Mouse (Mus musculus): Measurements from ENCODE around the gene Muc3. TPM values are rescaled to one million over a fixed set of nuclear protein-coding genes. Genes with fewer than 3 reads are reported as not detected.

Gene Muc3
- polyA plus RNA-seq, 1 experiment = not detected

DNA sequence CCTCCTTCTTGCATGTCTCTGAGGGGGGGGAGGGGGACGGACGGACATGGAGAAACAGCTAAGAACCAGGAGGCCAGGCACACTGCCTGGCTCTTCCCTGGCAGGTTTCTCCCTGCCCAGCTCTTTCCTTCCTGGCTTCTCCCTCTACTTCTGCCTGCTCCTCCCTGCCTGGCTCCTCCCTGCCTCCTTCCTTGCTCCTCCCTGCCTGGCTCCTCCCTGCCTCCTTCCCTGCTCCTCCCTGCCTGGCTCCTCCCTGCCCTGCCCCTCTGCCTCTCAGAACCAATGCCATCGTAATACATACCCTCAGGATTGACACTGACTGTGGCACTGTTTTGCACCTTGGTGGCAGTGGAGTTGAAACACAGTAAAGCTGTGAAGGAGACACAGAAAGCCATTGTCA is 8.3 kb downstream of the Muc3 start:
- Histone ChIP-seq H3K79me2 (ENCODE audit: control insufficient read depth, insufficient read depth) (no peaks in the 10 kb centered on the region), H3K4me3 (ENCODE audit: insufficient read depth, poor library complexity, severe bottlenecking) (no peak overlapping the region), H3K27me3 (ENCODE audit: control insufficient read depth, insufficient read depth, insufficient read length) (peaks cover 40% of the 10 kb centered on the region), H3K79me3 (ENCODE audit: low read depth) (no peaks in the 10 kb centered on the region), H3K36me3 (ENCODE audit: control insufficient read depth, insufficient read depth) (no peaks in the 10 kb centered on the region), H3ac (ENCODE audit: control insufficient read depth, insufficient read length, low read depth) (no peak overlapping the region)
- no peak for TF ChIP-seq USF1 (IDR thresholded peaks at IDR 0.05; ENCODE audit: low read depth)
- no peak for TF ChIP-seq CTCF (IDR thresholded peaks at IDR 0.05; ENCODE audit: control insufficient read depth, insufficient read depth, insufficient read length)
- TF ChIP-seq FOSL1 (IDR thresholded peaks at IDR 0.05; ENCODE audit: insufficient read depth, low read length, poor library complexity, severe bottlenecking) = no peak
- no peak for TF ChIP-seq CEBPB (IDR thresholded peaks at IDR 0.05; ENCODE audit: low read depth)
- TF ChIP-seq MAX (IDR thresholded peaks at IDR 0.05) = no peak
- TF ChIP-seq MYOD1 (IDR thresholded peaks at IDR 0.05; ENCODE audit: control insufficient read depth, insufficient read length, low read depth) = no peak
- no peak for TF ChIP-seq MYOG (IDR thresholded peaks at IDR 0.05; ENCODE audit: control insufficient read depth, extremely low read depth, insufficient read length)

DNA sequence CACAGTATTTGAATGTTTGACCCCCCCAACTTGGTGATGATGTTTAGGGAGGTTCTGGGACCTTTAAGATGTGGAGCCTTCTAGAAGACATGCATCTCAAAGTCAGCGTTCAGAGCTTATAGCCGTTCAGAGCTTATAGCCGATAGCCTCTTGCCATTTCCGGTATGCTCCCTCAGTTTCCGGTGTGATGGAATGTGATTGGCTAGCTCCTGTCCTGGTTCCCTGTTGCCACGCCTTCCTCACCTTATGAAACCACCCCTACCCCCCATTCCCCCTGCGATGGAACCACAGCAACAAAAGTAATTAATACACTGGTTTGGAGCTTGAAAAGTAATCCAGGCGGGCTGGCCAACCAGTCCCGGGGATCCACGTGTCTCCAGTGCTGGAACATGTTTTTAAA is 10.1 kb downstream of the Muc3 start:
- Histone ChIP-seq H3K27me3 (ENCODE audit: control insufficient read depth, insufficient read depth, insufficient read length) (peaks cover 36% of the 10 kb centered on the region), H3K79me2 (ENCODE audit: control insufficient read depth, insufficient read depth) (no peaks in the 10 kb centered on the region), H3ac (ENCODE audit: control insufficient read depth, insufficient read length, low read depth) (no peak overlapping the region), H3K4me3 (ENCODE audit: insufficient read depth, poor library complexity, severe bottlenecking) (no peak overlapping the region), H3K79me3 (ENCODE audit: low read depth) (no peaks in the 10 kb centered on the region), H3K36me3 (ENCODE audit: control insufficient read depth, insufficient read depth) (no peaks in the 10 kb centered on the region)
- TF ChIP-seq CTCF (IDR thresholded peaks at IDR 0.05; ENCODE audit: control insufficient read depth, insufficient read depth, insufficient read length) (no peak), MYOG (IDR thresholded peaks at IDR 0.05; ENCODE audit: control insufficient read depth, extremely low read depth, insufficient read length) (no peak), MAX (IDR thresholded peaks at IDR 0.05) (no peak), CEBPB (IDR thresholded peaks at IDR 0.05; ENCODE audit: low read depth) (no peak), FOSL1 (IDR thresholded peaks at IDR 0.05; ENCODE audit: insufficient read depth, low read length, poor library complexity, severe bottlenecking) (no peak), MYOD1 (IDR thresholded peaks at IDR 0.05; ENCODE audit: control insufficient read depth, insufficient read length, low read depth) (no peak), USF1 (IDR thresholded peaks at IDR 0.05; ENCODE audit: low read depth) (no peak)

- peaks cover 30% of the 10 kb centered on the region for H3K27me3 ChIP-seq (ENCODE audit: control insufficient read depth, insufficient read depth, insufficient read length)
- H3K36me3 ChIP-seq (ENCODE audit: control insufficient read depth, insufficient read depth) = no peaks in the 10 kb centered on the region
- H3K79me3 ChIP-seq (ENCODE audit: low read depth) = no peaks in the 10 kb centered on the region
- TF ChIP-seq MYOG (IDR thresholded peaks at IDR 0.05; ENCODE audit: control insufficient read depth, extremely low read depth, insufficient read length) = no peak
- no peak for TF ChIP-seq CEBPB (IDR thresholded peaks at IDR 0.05; ENCODE audit: low read depth)
- no peak for TF ChIP-seq CTCF (IDR thresholded peaks at IDR 0.05; ENCODE audit: control insufficient read depth, insufficient read depth, insufficient read length)
- TF ChIP-seq USF1 (IDR thresholded peaks at IDR 0.05; ENCODE audit: low read depth) = no peak
- no peak for TF ChIP-seq MYOD1 (IDR thresholded peaks at IDR 0.05; ENCODE audit: control insufficient read depth, insufficient read length, low read depth)
- TF ChIP-seq MAX (IDR thresholded peaks at IDR 0.05) = no peak
- no peak for TF ChIP-seq FOSL1 (IDR thresholded peaks at IDR 0.05; ENCODE audit: insufficient read depth, low read length, poor library complexity, severe bottlenecking)
- no peaks in the 10 kb centered on the region for H3K79me2 ChIP-seq (ENCODE audit: control insufficient read depth, insufficient read depth)
- no peak overlapping the region for H3K4me3 ChIP-seq (ENCODE audit: insufficient read depth, poor library complexity, severe bottlenecking)
- H3ac ChIP-seq (ENCODE audit: control insufficient read depth, insufficient read length, low read depth) = no peak overlapping the region
Observed at GRCm38 (mm10) chr5:137134959-137135358, 14.2 kb downstream of the Muc3 start.

DNA sequence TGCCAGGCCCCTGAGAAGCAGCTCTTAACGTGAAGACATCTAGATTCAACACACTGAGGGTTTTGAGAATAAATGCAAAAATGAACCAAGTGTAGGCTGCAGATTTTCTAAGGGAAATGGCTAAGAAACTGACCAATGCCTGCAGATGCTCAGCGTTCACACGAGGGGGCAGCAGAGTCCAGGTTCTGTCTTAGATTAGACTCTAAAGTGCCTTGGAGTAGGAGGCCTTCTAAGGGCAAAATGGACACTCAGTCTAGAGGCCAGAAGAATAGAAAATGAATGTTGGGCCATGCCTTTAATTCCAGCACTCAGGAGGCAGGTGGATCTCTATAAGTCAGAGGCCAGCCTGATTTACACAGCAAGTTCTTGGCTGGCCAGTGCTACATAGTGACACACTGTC is 17.6 kb downstream of the Muc3 start:
- no peak overlapping the region for H3ac ChIP-seq (ENCODE audit: control insufficient read depth, insufficient read length, low read depth)
- no peaks in the 10 kb centered on the region for H3K36me3 ChIP-seq (ENCODE audit: control insufficient read depth, insufficient read depth)
- no peaks in the 10 kb centered on the region for H3K79me2 ChIP-seq (ENCODE audit: control insufficient read depth, insufficient read depth)
- peaks cover 9% of the 10 kb centered on the region for H3K27me3 ChIP-seq (ENCODE audit: control insufficient read depth, insufficient read depth, insufficient read length)
- H3K4me3 ChIP-seq (ENCODE audit: insufficient read depth, poor library complexity, severe bottlenecking) = no peak overlapping the region
- H3K79me3 ChIP-seq (ENCODE audit: low read depth) = no peaks in the 10 kb centered on the region
- TF ChIP-seq USF1 (IDR thresholded peaks at IDR 0.05; ENCODE audit: low read depth) = no peak
- no peak for TF ChIP-seq MYOD1 (IDR thresholded peaks at IDR 0.05; ENCODE audit: control insufficient read depth, insufficient read length, low read depth)
- TF ChIP-seq CTCF (IDR thresholded peaks at IDR 0.05; ENCODE audit: control insufficient read depth, insufficient read depth, insufficient read length) = no peak
- TF ChIP-seq MYOG (IDR thresholded peaks at IDR 0.05; ENCODE audit: control insufficient read depth, extremely low read depth, insufficient read length) = no peak
- TF ChIP-seq MAX (IDR thresholded peaks at IDR 0.05) = no peak
- TF ChIP-seq CEBPB (IDR thresholded peaks at IDR 0.05; ENCODE audit: low read depth) = no peak
- TF ChIP-seq FOSL1 (IDR thresholded peaks at IDR 0.05; ENCODE audit: insufficient read depth, low read length, poor library complexity, severe bottlenecking) = no peak

GRCm38 (mm10) chr5:137129281-137129680 is 19.8 kb downstream of the Muc3 start:
- TF ChIP-seq CTCF (IDR thresholded peaks at IDR 0.05; ENCODE audit: control insufficient read depth, insufficient read depth, insufficient read length) (no peak), MAX (IDR thresholded peaks at IDR 0.05) (no peak), USF1 (IDR thresholded peaks at IDR 0.05; ENCODE audit: low read depth) (no peak), MYOD1 (IDR thresholded peaks at IDR 0.05; ENCODE audit: control insufficient read depth, insufficient read length, low read depth) (no peak), MYOG (IDR thresholded peaks at IDR 0.05; ENCODE audit: control insufficient read depth, extremely low read depth, insufficient read length) (no peak), FOSL1 (IDR thresholded peaks at IDR 0.05; ENCODE audit: insufficient read depth, low read length, poor library complexity, severe bottlenecking) (no peak), CEBPB (IDR thresholded peaks at IDR 0.05; ENCODE audit: low read depth) (no peak)
- no peak overlapping the region for H3ac ChIP-seq (ENCODE audit: control insufficient read depth, insufficient read length, low read depth)
- no peaks in the 10 kb centered on the region for H3K36me3 ChIP-seq (ENCODE audit: control insufficient read depth, insufficient read depth)
- H3K27me3 ChIP-seq (ENCODE audit: control insufficient read depth, insufficient read depth, insufficient read length) = peaks cover 7% of the 10 kb centered on the region
- no peaks in the 10 kb centered on the region for H3K79me2 ChIP-seq (ENCODE audit: control insufficient read depth, insufficient read depth)
- no peak overlapping the region for H3K4me3 ChIP-seq (ENCODE audit: insufficient read depth, poor library complexity, severe bottlenecking)
- H3K79me3 ChIP-seq (ENCODE audit: low read depth) = no peaks in the 10 kb centered on the region

DNA sequence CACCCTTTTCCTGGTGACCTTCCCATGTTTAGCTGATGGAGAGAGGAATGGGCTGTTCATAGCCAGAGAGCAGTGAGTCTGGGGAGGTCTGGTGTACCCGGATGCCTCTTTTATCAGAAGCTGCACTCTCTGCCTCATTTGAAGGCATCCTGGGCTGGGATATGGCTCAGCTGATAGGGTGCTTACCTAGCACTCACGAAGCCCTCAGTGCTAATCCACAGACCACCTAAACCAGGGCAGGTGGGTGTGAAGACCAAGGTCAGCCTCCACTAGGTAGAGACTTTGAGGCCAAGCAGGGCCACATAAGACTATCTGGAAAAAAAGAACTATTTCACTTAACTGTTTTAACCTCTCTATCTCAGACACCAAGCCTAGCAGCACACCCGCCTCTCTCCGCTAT is 25.6 kb downstream of the Muc3 start:
- H3K27me3 ChIP-seq (ENCODE audit: control insufficient read depth, insufficient read depth, insufficient read length) = no peaks in the 10 kb centered on the region
- no peaks in the 10 kb centered on the region for H3K79me2 ChIP-seq (ENCODE audit: control insufficient read depth, insufficient read depth)
- no peaks in the 10 kb centered on the region for H3K36me3 ChIP-seq (ENCODE audit: control insufficient read depth, insufficient read depth)
- H3K79me3 ChIP-seq (ENCODE audit: low read depth) = no peaks in the 10 kb centered on the region
- H3ac ChIP-seq (ENCODE audit: control insufficient read depth, insufficient read length, low read depth) = no peak overlapping the region
- no peak overlapping the region for H3K4me3 ChIP-seq (ENCODE audit: insufficient read depth, poor library complexity, severe bottlenecking)
- no peak for TF ChIP-seq MYOG (IDR thresholded peaks at IDR 0.05; ENCODE audit: control insufficient read depth, extremely low read depth, insufficient read length)
- TF ChIP-seq MAX (IDR thresholded peaks at IDR 0.05) = no peak
- TF ChIP-seq MYOD1 (IDR thresholded peaks at IDR 0.05; ENCODE audit: control insufficient read depth, insufficient read length, low read depth) = no peak
- no peak for TF ChIP-seq CTCF (IDR thresholded peaks at IDR 0.05; ENCODE audit: control insufficient read depth, insufficient read depth, insufficient read length)
- no peak for TF ChIP-seq FOSL1 (IDR thresholded peaks at IDR 0.05; ENCODE audit: insufficient read depth, low read length, poor library complexity, severe bottlenecking)
- TF ChIP-seq CEBPB (IDR thresholded peaks at IDR 0.05; ENCODE audit: low read depth) = no peak
- no peak for TF ChIP-seq USF1 (IDR thresholded peaks at IDR 0.05; ENCODE audit: low read depth)
